Mouse (Mus musculus): ENCODE data around the gene Xaf1.
A peak's percentile ranks its signal among the peaks of the same experiment; 100 is the strongest.

Gene Xaf1

DNA sequence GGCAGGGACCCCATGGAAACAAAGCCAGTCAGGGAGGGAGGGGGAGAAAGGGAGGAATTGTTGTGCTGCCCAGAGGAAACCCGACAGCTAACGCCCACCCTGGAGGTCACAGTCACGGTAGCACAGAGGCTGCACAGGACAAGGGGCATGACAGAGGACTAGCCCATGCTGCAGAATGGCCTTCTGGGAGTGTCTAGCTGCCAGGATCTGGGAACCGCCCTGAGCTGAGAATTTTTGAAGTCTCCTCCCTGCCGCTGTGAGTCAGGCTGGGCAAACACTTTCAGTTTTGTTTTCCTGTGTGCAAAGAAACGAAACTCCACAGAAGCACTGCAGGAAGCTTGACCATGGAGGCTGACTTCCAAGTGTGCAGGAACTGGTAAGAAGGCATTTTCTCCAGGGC is at the start of gene Xaf1:
TSS of gene Xaf1 (plus strand) at position 296 of the 400 bp plus-strand sequence.
- peak; percentile 71 for DNase-seq (ENCODE audit: low read depth, low spot score)

DNA sequence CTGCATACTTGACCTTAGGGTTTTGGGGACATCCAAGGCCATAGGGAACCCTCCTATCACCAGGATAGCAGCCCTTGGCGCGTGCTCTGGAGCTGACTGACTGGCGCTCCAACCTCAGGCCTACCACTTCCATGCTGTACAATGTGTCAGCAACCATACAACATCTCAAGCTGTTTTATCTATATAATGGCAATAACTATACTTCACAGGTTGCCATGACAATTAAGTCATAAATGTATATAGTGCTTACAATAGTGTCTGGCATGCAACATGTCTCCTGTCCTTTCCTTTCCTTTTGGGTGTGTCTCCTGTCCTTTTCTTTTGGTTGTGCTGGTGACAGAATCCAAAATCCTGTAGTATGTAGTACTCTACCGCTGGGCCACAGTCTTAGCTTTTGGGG is 45.8 kb upstream of the Xaf1 start:
- DNase-seq (ENCODE audit: low read depth, low spot score), result no peak

DNA sequence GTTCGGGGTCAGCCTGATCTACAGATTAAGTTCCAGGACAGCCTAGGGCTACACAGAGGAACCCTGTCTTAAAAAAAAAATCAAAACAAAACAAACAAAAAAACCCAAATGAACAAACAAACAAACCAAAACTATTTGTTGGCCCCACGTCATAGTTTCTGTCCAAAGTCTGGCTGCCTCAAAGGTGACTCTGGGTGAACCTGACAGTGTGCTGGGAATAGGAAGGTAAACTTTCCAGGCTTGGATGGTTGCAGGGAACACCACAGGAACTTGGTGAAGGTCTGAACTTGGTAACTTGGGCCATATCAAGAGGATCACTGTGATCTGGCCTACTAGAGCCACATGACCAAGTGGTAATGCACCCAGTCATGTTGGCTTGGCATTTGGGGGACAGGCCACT is 45.0 kb upstream of the Xaf1 start:
- no peak for DNase-seq (ENCODE audit: low read depth, low spot score)

DNA sequence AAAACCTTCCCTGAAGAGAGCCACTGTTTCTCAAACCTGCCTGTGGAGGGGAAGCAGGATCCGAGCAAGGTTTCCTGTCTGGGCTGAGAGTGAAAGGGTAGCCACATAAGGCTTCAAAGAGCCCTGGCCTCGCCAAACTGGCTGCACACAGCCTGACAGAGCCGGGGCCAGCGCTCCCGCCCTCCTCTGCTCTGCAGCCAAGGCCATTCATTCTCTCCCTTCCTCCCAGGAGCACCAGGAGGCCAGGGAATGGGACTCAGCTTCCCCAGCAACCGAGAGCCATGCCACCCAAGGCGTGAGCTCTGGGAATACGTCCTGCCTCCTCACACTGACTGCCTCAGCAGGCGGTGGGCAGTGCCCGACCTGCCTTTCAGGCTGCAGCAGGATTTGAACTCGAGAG is 35.9 kb upstream of the Xaf1 start:
- DNase-seq (ENCODE audit: low read depth, low spot score), result peak; percentile 53

DNA sequence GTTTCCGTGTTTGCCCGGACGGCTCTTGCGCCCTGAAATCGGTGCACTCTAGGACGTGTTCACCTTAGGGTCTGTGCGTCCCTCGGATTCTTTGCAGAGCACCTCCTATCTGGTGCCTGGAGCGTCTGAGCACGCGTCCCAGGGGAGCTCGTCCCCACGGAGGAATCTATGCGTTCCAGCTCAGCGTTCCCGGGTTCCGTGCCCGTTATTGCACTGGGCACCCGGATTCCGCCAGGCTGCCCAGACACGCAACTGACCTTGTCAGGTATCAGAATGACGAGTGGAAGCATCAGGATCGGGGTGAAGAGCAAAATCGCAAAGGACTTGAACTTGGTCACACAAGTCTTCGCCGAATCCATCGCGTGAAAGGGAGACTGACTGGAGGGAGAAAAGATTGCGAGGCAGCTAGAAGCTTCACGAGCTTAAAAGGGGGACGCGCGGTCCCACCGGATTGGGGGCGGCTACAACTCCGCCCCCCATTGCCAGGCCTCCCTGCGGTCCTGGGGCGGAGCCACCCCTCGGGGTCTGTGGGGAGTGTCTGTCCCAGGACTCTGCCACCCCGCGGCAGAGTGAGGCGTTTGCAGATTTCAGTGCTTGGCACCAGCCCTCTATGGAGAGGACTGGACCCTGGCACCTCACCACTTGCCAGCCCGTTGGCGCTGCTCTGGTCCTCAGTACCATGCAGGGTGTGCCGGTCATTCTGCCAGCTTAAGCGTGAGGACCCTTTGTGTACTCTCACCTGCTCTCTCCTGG is 35.0 kb upstream of the Xaf1 start:
- peak; percentile 70 for DNase-seq (ENCODE audit: low read depth, low spot score)

DNA sequence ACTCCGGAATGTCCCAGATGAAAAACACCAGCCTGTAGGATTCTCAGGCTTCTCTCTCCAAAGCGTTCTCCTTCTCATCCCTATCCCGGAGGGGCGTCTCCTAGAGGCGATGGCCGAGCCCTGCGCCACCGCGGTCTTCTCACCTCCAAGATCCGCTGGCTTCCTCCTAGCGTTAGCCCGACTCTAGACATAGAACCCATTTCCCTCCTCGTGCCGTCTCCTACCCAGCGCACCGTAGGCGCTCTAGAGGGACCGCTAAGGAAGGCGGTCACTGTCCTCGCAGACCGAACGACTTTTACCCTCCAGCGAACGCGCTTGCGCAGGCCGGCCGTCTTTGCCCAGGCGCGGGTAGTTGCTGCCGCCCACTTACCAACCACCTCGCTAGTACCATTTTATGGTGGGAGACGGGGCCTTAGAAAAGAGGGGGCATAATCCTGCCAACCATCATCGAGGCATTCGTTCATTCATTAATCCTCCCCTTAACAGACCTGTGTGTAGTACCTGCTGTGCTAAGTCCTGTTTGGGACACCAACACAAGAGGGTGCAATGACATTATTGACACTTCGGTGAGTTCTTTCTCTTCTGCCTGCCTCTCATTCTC is 34.4 kb upstream of the Xaf1 start, which contains the start of gene Slc13a5:
TSS of gene Slc13a5 (minus strand) at position 263 of the 601 bp plus-strand sequence.
- DNase-seq (ENCODE audit: low read depth, low spot score), result no peak

DNA sequence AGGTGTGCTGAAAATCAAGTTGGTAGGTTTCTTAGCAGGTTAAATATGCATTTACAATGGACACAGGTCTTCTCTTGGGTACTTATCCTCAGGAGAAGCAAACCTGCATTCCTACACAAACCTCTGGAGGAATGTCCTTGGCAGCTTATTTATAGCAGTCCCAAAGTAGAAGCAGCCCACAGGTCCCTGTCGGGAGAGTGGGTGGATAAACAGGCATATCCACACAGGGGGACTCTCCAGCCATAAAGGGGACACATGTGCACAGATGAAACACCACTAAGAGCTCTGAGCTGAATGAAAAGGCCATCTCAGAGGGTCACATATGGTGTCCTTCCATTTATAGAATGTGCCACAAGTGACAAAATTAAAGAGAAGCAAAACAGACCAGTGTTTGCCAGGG is 29.7 kb upstream of the Xaf1 start:
- peak; percentile 22 for DNase-seq (ENCODE audit: low read depth, low spot score)

DNA sequence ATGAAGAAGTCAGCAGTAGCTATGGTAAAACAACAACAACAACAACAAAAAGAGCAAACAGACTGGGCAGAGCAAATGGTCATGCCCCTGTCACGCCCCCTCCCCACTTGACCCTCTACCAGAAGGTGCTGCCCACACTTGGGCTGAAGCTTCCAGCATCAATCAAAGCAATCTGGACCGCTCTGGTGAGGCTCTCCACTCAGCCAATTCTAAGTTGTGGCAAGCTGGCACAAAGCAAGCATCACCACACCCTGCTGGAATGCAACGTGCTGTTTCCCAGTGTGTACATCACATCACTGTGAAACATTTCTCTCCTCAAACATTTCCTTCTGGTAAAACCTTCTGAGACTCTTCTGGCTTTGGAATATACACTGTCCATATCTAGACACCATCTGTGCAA is 28.1 kb upstream of the Xaf1 start:
- peak; percentile 35 for DNase-seq (ENCODE audit: low read depth, low spot score)

DNA sequence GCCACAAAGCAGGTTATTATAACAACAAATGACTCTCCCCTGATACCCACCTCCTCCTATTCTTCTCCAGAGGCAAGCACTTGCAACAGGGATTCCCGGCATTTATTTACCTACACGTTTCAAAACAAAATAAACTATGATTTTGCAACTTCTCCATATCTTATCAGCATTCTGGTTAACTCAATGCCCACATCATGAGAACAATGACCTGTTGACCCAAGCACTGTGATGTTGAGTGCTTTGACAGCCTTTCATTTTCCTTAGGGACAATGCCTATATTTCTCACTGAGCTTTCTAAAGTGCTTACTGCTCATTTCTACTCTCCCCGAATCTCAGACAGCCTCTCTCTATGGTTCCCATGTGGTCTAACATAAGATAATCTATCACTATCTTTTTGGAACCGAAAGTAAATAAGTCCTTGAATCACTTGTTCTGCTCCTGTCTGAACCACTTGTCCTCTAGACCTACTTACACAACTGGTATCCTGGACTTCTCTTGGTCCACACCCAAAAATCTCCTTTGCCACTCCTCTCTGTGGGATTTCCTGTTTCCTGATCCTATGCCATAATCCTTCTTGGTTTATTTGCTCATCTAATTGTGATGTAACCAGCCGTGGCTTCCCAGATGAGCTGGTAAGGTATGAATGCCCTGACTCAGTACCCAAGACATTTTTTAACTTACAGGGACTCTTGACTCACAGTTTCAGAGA is 20.1 kb upstream of the Xaf1 start:
- DNase-seq (ENCODE audit: low read depth, low spot score), result no peak

DNA sequence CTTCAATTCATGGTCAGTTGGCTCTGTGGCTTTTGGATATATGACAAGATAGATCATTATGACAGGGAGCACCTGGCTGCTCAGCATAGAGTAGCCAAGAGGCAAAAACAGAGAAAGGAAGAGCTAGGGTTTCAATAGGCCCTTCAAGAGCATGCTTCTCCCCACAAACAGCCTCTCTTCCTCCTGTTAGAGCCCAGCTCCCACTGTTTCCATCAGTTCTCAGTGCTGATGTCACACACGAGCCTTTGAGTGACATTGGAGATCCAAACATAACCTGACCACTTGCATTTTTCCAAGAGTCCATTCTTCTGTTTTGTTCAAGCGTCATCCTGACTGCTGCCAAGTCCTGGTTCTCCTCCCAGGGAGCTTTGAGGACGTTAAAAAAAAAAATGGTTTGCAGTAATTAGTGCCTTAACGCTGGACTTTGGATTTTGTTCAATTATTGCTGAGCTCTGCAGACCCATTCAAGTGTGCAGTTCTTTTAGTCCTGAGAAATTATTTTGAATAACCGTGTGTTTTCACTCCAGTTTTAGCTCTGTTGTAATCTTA is 19.5 kb upstream of the Xaf1 start:
- no peak for DNase-seq (ENCODE audit: low read depth, low spot score)

DNA sequence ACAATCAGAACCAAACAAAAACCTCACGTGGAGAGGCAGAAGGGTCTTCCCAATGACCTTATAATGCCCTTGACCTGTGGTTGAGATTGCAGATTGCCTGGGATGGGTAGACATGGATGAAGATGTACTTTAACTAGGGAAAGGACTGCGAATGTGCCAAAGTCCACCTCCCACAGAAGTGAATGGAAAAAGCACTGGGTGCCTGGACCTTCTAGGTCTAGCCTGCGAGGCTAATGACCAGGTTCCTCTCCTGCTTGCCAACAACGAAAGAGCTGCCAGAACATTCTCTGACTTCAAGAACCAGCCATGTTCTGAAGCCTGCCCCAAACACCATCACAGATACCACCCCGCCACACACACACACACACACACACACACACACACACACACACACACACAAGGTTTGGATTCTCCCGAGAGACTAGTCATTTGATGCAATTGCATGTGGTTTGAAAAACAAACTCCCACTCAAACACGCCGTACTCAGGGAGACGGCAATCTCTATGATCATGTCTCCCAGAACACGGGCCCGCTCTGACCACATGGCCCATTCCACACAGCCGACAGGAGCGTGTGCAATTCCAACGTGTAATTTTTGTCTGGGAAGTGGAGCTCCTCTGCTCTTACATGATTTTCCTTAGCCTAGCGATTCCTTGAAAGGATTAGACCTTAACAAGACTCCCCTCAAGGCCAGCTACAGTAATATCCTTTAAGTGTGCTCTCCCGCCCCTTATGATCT is 17.8 kb upstream of the Xaf1 start:
- no peak for DNase-seq (ENCODE audit: low read depth, low spot score)

DNA sequence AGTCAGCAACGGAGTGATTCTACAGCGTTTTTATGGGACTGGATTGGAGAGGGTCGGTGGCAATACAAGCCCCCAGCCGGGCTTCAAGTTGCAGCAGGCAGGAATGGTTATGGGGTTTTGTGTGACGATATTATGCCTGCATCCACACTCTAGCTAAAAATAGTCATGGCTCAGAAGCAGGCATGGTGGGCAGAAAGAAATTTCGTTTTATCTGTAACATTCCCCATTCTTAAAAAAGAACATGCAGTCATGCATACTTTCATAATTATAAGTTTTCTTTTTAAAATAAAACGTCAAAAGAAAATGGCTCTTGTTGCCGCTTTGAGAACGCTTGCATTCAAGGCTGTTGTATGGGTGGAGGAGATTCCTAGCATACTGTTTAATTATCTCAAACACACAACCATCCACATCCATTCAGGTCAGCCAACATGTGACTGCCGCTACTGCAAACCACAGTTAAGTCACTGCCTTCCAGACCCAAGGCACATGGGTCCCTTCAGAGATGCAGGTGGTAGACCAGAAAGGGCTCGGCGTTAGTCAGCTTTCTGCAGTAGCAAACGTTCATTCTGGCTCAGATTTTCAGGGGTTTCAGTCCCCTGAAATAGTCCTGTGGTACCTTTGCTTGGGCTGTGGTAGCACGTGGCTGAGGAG is 16.8 kb upstream of the Xaf1 start:
- DNase-seq (ENCODE audit: low read depth, low spot score), result peak; percentile 60

DNA sequence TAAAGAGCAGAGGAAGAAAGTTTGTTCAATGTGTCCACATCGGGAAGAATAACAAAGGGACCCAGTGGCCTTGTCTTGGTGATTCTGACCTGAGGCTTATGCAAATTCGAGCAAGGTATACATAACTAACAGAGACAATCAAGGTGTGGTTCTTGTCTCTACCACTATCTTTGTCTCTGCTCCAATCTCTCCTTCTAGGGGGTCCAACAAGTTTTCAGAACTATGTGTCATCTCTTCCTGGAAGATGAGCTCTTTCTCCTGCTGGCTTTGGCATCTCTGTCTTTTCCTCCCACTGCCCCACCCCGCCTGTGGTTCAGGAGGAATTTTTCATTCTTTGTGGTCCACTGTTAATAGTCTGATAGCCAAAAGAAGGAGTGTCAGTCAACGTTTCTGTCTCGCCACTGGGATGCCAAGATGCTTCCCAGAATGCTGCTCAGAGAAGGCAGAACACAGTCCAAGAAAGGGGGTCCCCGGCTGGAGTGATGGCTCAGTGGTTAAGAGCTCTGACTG is 15.4 kb upstream of the Xaf1 start:
- no peak for DNase-seq (ENCODE audit: low read depth, low spot score)

DNA sequence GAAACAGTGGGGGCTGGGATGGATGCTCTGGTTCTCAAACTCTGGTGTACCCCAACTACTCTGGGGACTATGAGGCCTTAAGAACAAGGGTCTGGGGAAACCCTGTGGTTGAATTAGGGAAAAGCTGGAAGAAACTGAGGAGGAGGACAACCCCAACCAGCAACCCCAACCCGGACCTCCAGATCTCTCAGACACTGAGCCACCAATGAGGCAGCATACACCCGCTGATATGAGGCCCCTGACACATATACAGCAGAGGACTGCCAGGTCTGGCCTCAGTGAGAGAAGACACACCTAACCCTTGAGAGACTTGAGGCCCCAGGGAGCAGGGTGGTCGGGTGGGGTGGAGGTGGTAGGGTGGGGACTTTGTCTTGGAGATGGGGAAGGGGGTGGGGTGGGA is 14.8 kb upstream of the Xaf1 start:
- no peak for DNase-seq (ENCODE audit: low read depth, low spot score)

DNA sequence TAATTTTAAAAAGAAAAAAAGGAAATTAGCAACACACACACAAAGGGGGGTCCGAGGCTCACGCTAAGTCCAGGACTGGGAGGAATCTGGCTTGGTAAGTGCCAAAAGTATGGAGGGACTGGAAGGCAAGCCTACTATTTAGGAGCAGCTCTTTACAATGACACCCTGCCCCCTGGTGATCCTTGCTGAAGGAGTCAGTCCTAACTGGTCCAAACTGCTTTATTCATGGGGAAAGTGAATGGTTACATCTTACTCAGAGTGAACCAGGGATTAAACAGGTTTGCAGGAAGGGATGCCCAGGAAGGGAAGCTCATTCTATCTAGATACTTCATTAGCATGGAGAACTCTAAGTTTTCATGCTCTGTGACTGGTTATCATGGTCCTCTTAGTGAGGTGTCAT is 14.3 kb upstream of the Xaf1 start:
- DNase-seq (ENCODE audit: low read depth, low spot score), result no peak

DNA sequence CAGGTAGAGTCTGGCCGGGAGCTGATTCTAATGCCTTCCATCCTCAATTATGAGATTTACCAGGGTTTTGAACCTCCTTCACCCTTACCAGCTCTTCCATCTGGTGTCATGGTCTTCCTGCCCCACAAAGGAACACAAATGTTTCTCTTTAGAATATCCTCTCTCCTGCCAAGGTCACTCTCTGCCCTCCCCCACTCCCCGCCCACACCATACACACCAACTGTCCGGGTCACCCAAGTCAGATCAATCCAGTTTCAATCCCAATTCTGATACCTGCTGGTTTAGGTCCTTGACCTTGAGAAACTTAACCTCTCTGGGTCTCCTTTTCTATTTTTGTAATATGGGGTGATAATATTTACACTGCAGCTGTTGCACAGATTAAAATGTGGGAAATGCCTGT is 13.9 kb upstream of the Xaf1 start:
- no peak for DNase-seq (ENCODE audit: low read depth, low spot score)

DNA sequence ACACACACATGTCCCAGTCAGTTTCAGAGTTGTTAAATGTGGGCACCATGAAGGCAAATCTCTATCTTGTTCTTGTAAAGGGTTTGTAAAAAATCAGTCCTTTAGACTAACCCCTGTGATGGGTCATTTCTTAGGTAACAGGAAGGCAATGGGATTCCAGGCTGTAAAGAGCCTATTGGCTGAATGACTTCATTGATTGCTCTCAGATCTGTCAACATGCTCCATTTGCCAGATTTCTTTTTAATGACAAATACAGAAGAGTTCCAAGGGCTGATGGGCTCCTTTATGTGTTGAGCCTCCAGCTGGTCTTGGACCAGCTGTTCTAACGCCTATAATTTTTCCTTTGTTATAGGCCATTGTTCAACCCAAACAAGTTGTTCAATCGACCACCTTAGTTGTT is 8.3 kb upstream of the Xaf1 start:
- DNase-seq (ENCODE audit: low read depth, low spot score), result no peak

DNA sequence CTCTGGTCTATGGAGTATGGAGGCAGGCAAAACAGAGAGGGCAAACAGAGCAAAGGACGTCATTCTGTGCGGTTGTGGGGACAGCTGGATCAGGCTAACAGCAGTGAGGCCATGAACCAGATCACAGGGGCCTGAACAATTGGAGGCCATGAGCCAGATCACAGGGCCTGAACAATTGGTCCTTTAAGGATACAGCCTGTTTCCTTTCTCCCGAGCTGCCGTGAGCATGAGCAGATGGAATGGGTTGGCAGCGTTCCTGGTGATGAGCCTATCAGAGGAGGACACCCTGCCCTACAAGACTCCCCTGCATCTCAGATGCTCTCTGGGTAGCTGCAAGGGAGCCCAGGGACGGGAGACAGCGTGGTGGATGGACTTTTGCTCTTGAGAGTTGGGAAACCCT is 801 bp downstream of the Xaf1 start:
- peak; percentile 97 for DNase-seq (ENCODE audit: low read depth, low spot score)

DNA sequence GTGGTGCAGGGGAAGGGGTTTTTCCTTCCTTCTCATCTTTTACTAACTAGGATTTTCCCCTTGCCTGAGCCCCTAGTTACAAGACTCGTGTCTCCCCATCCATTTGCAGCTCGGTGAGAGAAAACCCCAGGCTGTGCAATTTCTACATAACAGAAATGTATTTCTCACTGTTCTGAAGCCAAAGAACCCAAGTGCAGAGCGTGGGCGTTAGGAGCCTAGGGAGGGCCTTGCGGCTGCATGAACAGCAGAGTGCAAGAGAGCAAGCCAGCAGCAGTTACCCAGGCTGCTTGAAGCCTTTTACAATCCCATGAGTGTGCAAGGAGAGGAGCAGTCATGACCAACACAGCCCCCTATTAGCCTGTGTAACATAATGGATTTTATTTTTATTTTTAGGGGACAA is 6.0 kb downstream of the Xaf1 start:
- DNase-seq (ENCODE audit: low read depth, low spot score), result peak; percentile 80

DNA sequence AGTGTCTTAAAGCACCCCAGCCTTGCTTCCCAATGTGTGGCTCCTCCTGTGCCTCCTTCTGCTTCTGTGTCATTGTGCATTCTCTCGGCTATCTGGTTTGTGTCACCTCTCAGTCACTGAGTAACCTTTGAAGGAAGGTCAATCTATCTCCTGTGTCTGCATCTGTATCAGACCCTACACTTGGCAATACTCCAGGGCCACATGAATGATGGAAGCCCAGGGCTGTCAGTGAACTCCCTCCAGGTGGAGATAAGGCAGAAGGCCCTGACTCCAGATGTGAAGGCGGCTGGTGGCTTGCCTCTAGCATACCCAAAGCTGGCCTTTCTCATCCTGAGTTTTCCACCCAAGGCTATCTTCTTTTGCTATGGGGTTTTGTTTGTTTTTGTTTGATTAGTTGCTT is 7.6 kb downstream of the Xaf1 start:
- no peak for DNase-seq (ENCODE audit: low read depth, low spot score)

DNA sequence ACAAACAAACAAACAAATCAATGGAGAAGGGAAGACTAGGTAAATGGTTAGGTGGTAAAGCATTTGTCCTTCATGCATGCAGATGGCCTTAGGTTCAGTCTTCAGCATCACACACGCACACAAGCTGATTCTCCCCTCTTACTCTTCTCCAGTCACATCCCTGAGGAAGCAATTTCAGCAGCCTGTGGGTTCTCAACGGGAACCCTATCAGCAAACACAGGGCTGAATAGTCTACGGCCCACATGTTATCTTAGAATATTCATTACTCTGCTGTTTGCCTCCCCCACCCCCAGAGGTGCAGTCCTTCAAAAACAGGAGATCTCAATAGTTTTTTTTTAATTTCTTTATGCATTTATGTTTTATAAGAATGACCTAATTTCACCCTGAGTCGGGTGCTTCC is 9.1 kb downstream of the Xaf1 start:
- no peak for DNase-seq (ENCODE audit: low read depth, low spot score)
